Mouse (Mus musculus): ENCODE data around the gene Megf8. TPM values are rescaled to one million over a fixed set of nuclear protein-coding genes. Genes with fewer than 3 reads are reported as not detected.

The Megf8 gene
- polyA plus RNA-seq, 1 experiment from 2014 or later, result 8.1 TPM

- WGBS, result 72% methylated on average over 3 of the region's 3 CpGs
- no peak overlapping the region for H3K9ac ChIP-seq
- no peaks in the 10 kb centered on the region for H3K9me3 ChIP-seq
- no peak overlapping the region for H3K27ac ChIP-seq
- H3K4me1 ChIP-seq (replicated peaks), result no peaks in the 10 kb centered on the region
- H3K36me3 ChIP-seq, result no peaks in the 10 kb centered on the region
- ATAC-seq, result no peak
- H3K4me3 ChIP-seq (replicated peaks), result no peak overlapping the region
- no peaks in the 10 kb centered on the region for H3K27me3 ChIP-seq (replicated peaks)
- no peak overlapping the region for H3K4me2 ChIP-seq (replicated peaks)
Observed at GRCm38 (mm10) chr7:25411861-25412260, 94.9 kb downstream of the Megf8 start.

- Histone ChIP-seq H3K4me2 (replicated peaks) (no peak within 1 kb of the TSS), H3K9ac (no peak within 1 kb of the TSS), H3K27me3 (replicated peaks) (no peaks in the 10 kb centered on the region), H3K36me3 (no peaks in the 10 kb centered on the region), H3K27ac (no peak within 1 kb of the TSS), H3K4me1 (replicated peaks) (no peaks in the 10 kb centered on the region), H3K4me3 (replicated peaks) (no peak within 1 kb of the TSS), H3K9me3 (no peaks in the 10 kb centered on the region)
- 51% methylated on average over 7 of the region's 7 CpGs for WGBS
- no peak for ATAC-seq
Observed at GRCm38 (mm10) chr7:25412833-25413441, 96.0 kb downstream of the Megf8 start, which contains the start of gene Cxcl17. Gene Cxcl17, minus strand, starts transcription at chr7:25412886.

Other genes starting within 250 kb of the Megf8 start
- gene Grik5, start 244.8 kb upstream of the Megf8 start, polyA plus RNA-seq (2015; fragmentation: Nextera tagmentation; extraction: Ambion mirVana), result 3.3 and 3.7 TPM in 2 replicates
- 24.7 and 25.3 TPM in 2 replicates for gene Zfp574, start 244.6 kb upstream of the Megf8 start, polyA plus RNA-seq (2015; fragmentation: Nextera tagmentation; extraction: Ambion mirVana)
- gene Pou2f2, start 137.4 kb upstream of the Megf8 start, polyA plus RNA-seq (2015; fragmentation: Nextera tagmentation; extraction: Ambion mirVana), result 1.8 TPM in 2 replicates
- gene Dedd2, start 96.5 kb upstream of the Megf8 start, polyA plus RNA-seq (2015; fragmentation: Nextera tagmentation; extraction: Ambion mirVana), result 13.2 and 13.5 TPM in 2 replicates
- 2.6 and 2.8 TPM in 2 replicates for gene Zfp526, start 95.7 kb upstream of the Megf8 start, polyA plus RNA-seq (2015; fragmentation: Nextera tagmentation; extraction: Ambion mirVana)
- 8.0 and 10.3 TPM in 2 replicates for gene Gsk3a, start 79.3 kb upstream of the Megf8 start, polyA plus RNA-seq (2015; fragmentation: Nextera tagmentation; extraction: Ambion mirVana)
- 14.8 TPM in 2 replicates for gene Erf, start 66.4 kb upstream of the Megf8 start, polyA plus RNA-seq (2015; fragmentation: Nextera tagmentation; extraction: Ambion mirVana)
- gene Cic, start 49.5 kb upstream of the Megf8 start, polyA plus RNA-seq (2015; fragmentation: Nextera tagmentation; extraction: Ambion mirVana), result 26.1 and 26.6 TPM in 2 replicates
- gene Pafah1b3, start 19.2 kb upstream of the Megf8 start, polyA plus RNA-seq (2015; fragmentation: Nextera tagmentation; extraction: Ambion mirVana), result 173 TPM in 2 replicates
- 0.41 and 0.71 TPM in 2 replicates for gene Prr19, start 15.8 kb upstream of the Megf8 start, polyA plus RNA-seq (2015; fragmentation: Nextera tagmentation; extraction: Ambion mirVana)
- gene Tmem145, start 11.1 kb upstream of the Megf8 start, polyA plus RNA-seq (2015; fragmentation: Nextera tagmentation; extraction: Ambion mirVana), result 1.2 and 1.3 TPM in 2 replicates
- gene Cnfn, start 52.6 kb downstream of the Megf8 start, polyA plus RNA-seq (2015; fragmentation: Nextera tagmentation; extraction: Ambion mirVana), result 0.47 and 0.63 TPM in 2 replicates
- gene Lipe, start 81.5 kb downstream of the Megf8 start, polyA plus RNA-seq (2015; fragmentation: Nextera tagmentation; extraction: Ambion mirVana), result 7.0 and 8.8 TPM in 2 replicates
- gene Cxcl17, start 95.7 kb downstream of the Megf8 start, polyA plus RNA-seq (2015; fragmentation: Nextera tagmentation; extraction: Ambion mirVana), result 0.45 TPM in 1 of 2 replicates, not detected in the other
- gene Ceacam1, start 160.4 kb downstream of the Megf8 start, polyA plus RNA-seq (2015; fragmentation: Nextera tagmentation; extraction: Ambion mirVana), result 31.4 and 32.3 TPM in 2 replicates
- gene Ceacam2, start 222.7 kb downstream of the Megf8 start, polyA plus RNA-seq (2015; fragmentation: Nextera tagmentation; extraction: Ambion mirVana), result 0.10 and 0.18 TPM in 2 replicates

Data from intestine, embryonic 15.5 days (tissue).